Mouse (Mus musculus): ENCODE measurements around the gene Dennd1b.

DNA sequence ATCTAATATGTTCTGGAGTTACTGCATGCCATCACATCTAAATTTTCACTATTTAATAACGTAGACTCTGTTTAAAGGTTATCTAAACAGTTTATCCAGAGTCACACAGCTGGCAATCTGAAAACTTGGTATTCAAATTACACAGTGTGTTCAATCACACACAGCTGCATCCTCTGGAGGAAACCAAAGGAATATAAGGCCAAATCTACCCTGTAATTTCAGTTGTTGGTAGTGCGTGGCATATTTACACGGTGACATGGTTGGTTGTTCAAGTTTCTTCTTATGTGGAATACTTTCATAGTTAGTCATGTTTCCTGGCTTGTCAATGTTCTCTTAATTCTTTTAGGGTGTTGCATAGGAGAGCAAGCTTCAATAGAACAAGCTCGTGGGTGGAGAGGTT lies 247.3 kb downstream of the Dennd1b start:
- TF ChIP-seq CTCF (IDR thresholded peaks at IDR 0.05; ENCODE audit: insufficient read depth, low read length) (no peak), POLR2A (IDR thresholded peaks at IDR 0.05; ENCODE audit: borderline replicate concordance, extremely low read depth, low read depth, low read length) (no peak)
